Comparison of ENCODE assay signal across 8 mouse cellular contexts in the genomic region with DNA sequence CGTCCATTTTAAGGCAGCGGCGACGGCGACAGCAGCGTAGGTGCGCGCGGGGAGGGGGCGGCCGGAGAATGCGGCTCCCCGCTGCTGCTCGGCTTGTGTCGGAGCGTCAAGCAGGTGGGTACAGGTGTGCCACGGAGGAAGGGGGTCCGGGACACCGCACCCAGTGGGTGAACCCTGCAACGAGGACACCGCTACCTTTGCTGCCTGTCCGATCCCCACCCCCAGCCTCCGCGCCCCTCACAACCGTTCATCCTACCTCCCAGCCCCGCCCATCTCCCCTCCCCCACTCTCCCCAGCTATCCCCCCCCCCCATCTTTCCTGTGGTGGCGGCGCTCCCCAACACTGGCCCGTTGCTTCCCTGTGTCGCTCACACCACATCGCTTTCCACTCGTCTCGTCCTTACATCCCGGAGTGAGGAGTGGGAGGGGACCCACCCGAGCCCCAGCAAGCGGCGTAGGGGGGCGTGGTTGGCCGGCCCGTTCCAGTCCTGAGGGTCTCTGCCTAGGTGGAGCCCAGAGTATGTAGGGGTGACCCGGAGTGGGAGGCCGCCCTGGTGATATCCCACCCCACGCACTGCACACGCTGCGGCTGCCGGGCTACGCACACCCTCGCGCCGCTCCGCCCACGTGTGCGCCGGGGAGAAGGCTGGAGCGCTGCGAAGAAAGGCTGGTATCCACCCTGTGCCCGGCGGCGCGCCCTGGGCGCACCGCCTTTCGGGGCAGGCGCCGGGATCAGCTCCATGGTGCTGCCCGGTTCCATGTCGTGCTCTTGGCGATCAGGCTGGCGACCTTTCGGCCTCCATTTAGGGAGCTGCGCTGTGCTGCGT. TPM values are rescaled to one million over a fixed set of nuclear protein-coding genes. Genes with fewer than 3 reads are reported as not detected.
A peak's percentile ranks its signal among the peaks of the same experiment; 100 is the strongest.
DNase-seq lines count a peak whose midpoint lies in the region; ATAC-seq and TF ChIP-seq lines count a peak whose summit lies in the region.

No protein-coding gene starts in this region.

- peak; percentile 84 for ATAC-seq in forebrain, postnatal 0 days
- ATAC-seq in midbrain, postnatal 0 days (ENCODE audit: low FRiP score), result peak; percentile 87

- H3K9ac ChIP-seq in forebrain, postnatal 0 days, result peak overlapping the region; percentile 80
- peak overlapping the region; percentile 82 for H3K9ac ChIP-seq in midbrain, postnatal 0 days (replicated peaks; ENCODE audit: low read length, poor library complexity, severe bottlenecking)

- peak overlapping the region; percentile 85 for H3K27ac ChIP-seq in forebrain, postnatal 0 days (ENCODE audit: low read depth, low read length)
- peak overlapping the region; percentile 92 for H3K27ac ChIP-seq in left cerebral cortex, adult 2 months
- peak overlapping the region; percentile 91 for H3K27ac ChIP-seq in midbrain, postnatal 0 days (ENCODE audit: low read depth, low read length)

- peak overlapping the region; percentile 88 for H3K4me2 ChIP-seq in forebrain, postnatal 0 days (ENCODE audit: low read depth)
- peak overlapping the region; percentile 70 for H3K4me2 ChIP-seq in midbrain, postnatal 0 days (ENCODE audit: low read depth, low read length, poor library complexity, severe bottlenecking)

- no peaks in the 10 kb centered on the region for H3K36me3 ChIP-seq in forebrain, postnatal 0 days (ENCODE audit: insufficient read depth)
- no peaks in the 10 kb centered on the region for H3K36me3 ChIP-seq in midbrain, postnatal 0 days (ENCODE audit: insufficient read depth, low read length)

- H3K9me3 ChIP-seq in forebrain, postnatal 0 days (ENCODE audit: low read length), result no peaks in the 10 kb centered on the region
- H3K9me3 ChIP-seq in midbrain, postnatal 0 days (ENCODE audit: low read length), result no peaks in the 10 kb centered on the region

- peak overlapping the region; percentile 84 for H3K4me3 ChIP-seq in forebrain, postnatal 0 days (ENCODE audit: low read depth, low read length)
- peak overlapping the region; percentile 94 for H3K4me3 ChIP-seq in left cerebral cortex, adult 2 months
- H3K4me3 ChIP-seq in midbrain, postnatal 0 days (ENCODE audit: low read depth, low read length), result peak overlapping the region; percentile 69

- H3K4me1 ChIP-seq in forebrain, postnatal 0 days (ENCODE audit: insufficient read depth), result no peaks in the 10 kb centered on the region; the same call in 1 of the 2 replicates
- H3K4me1 ChIP-seq in midbrain, postnatal 0 days (ENCODE audit: insufficient read depth, low read length), result no peaks in the 10 kb centered on the region; the same call in 1 of the 2 replicates

- no peaks in the 10 kb centered on the region for H3K27me3 ChIP-seq in forebrain, postnatal 0 days (ENCODE audit: insufficient read depth, low read length)
- 0 out of 2 replicates have a peak, but pooled peaks cover 5% of the 10 kb centered on the region for H3K27me3 ChIP-seq in midbrain, postnatal 0 days (ENCODE audit: insufficient read depth, low read length)

- WGBS in forebrain, postnatal 0 days, result under 1% methylated on average over 69 of the region's 72 CpGs
- under 1% methylated on average over 69 of the region's 72 CpGs for WGBS in midbrain, postnatal 0 days

- peak; percentile 47 for DNase-seq in embryo, embryonic 11 days
- DNase-seq in embryo, embryonic 9.5 days (ENCODE audit: extremely low spot score), result no peak
- DNase-seq in thymus, postnatal 25 days, result peak; percentile 10
- no peak for DNase-seq in thymus, adult 18-20 months
- peak; percentile 71 for DNase-seq in forebrain, postnatal 0 days
- peak; percentile 65 to 66 for DNase-seq in left cerebral cortex, adult 2 months (ENCODE audit: extremely low spot score in 1 of 2, low spot score in 2 of 2)
- DNase-seq in midbrain, postnatal 0 days (ENCODE audit: low spot score), result peak; percentile 62
- no peak for DNase-seq in urinary bladder, postnatal 14 days (ENCODE audit: low spot score)

- TF ChIP-seq CTCF in forebrain, postnatal 0 days (IDR thresholded peaks at IDR 0.05; ENCODE audit: low read depth), result no peak
- TF ChIP-seq CTCF in left cerebral cortex, adult 2 months (IDR thresholded peaks at IDR 0.05), result no peak
- TF ChIP-seq CTCF in midbrain, postnatal 0 days (IDR thresholded peaks at IDR 0.05), result no peak

- intact Hi-C loops in left cerebral cortex, adult 2 months (cut with DNase I), result loop anchor here (2.0 kb wide), 2 partner anchors 54 to 80 kb away; no protein-coding TSS in a partner anchor

RNA-seq across cellular contexts. Expression of gene Wfs1, which starts 39.7 kb away (rescaled TPM):
- 9.6 and 12.9 TPM in 2 replicates for total RNA-seq in forebrain, postnatal 0 days (2014; rRNA removed)
- 10.3 and 16.9 TPM in 2 replicates for polyA plus RNA-seq in forebrain, postnatal 0 days (2015; fragmentation: Nextera tagmentation; extraction: Ambion mirVana)
- total RNA-seq in left cerebral cortex, adult 2 months (2021), result 100 to 1,000 TPM; 118 to 155 TPM
- total RNA-seq in midbrain, postnatal 0 days (2014; rRNA removed), result 11.3 and 14.0 TPM in 2 replicates
- polyA plus RNA-seq in midbrain, postnatal 0 days (2015; fragmentation: Nextera tagmentation; extraction: Ambion mirVana), result 11.9 and 12.8 TPM in 2 replicates

RNA-seq across cellular contexts. Expression of gene Gm1043, which starts 56.5 kb away (rescaled TPM):
- 22.1 and 26.4 TPM in 2 replicates for total RNA-seq in forebrain, postnatal 0 days (2014; rRNA removed)
- 1.1 and 1.4 TPM in 2 replicates for polyA plus RNA-seq in forebrain, postnatal 0 days (2015; fragmentation: Nextera tagmentation; extraction: Ambion mirVana)
- 10 to 100 TPM; 42.7 to 48.5 TPM for total RNA-seq in left cerebral cortex, adult 2 months (2021)
- total RNA-seq in midbrain, postnatal 0 days (2014; rRNA removed), result 19.4 and 29.5 TPM in 2 replicates
- polyA plus RNA-seq in midbrain, postnatal 0 days (2015; fragmentation: Nextera tagmentation; extraction: Ambion mirVana), result 1.2 and 1.6 TPM in 2 replicates

Comparison
In these comparisons a context has a peak if more than half of its experiments do, and no peak if none do; other contexts are left out.
1. DNase-seq: peak in embryo, embryonic 11 days (single experiment), thymus, postnatal 25 days (single experiment), forebrain, postnatal 0 days (single experiment), left cerebral cortex, adult 2 months (2 of 2) and midbrain, postnatal 0 days (single experiment); none in embryo, embryonic 9.5 days (single experiment), thymus, adult 18-20 months (0 of 2) and urinary bladder, postnatal 14 days (single experiment).
2. Peak in every context shown above with its lines, with median percentiles within 50 percentile points of each other: H3K27ac ChIP-seq and H3K4me3 ChIP-seq.